Mouse (Mus musculus) liver, embryonic 16.5 days (tissue): ENCODE data around the gene Car11. TPM values are rescaled to one million over a fixed set of nuclear protein-coding genes. Genes with fewer than 3 reads are reported as not detected.

Source experiments
- ATAC-seq: fragments of 200-750 bp; cut with Nextera tagmentation; 2 replicates; pipeline ENCODE4 v1.8.0; 2017; ENCODE audit warnings: low read depth, mild to moderate bottlenecking, moderate number of reproducible peaks, moderate library complexity
- H3K27ac ChIP-seq: fragments of 300-500 bp; sonication (generic); 2 replicates; pipeline ENCODE4 v1.5.1; 2014; ENCODE audit warnings: mild to moderate bottlenecking, low read length
- H3K27me3 ChIP-seq: fragments of 300-500 bp; sonication (generic); 2 replicates; pipeline ENCODE4 v1.6.1; 2014; ENCODE audit warnings: low read depth, low read length, mixed read lengths; ENCODE audit not compliant: control insufficient read depth, insufficient read depth
- H3K36me3 ChIP-seq: fragments of 300-500 bp; sonication (generic); 2 replicates; pipeline ENCODE4 v1.6.1; 2014; ENCODE audit warnings: mild to moderate bottlenecking; ENCODE audit not compliant: control insufficient read depth, insufficient read depth
- H3K4me1 ChIP-seq: fragments of 300-500 bp; sonication (generic); 2 replicates; pipeline ENCODE4 v1.6.1; 2014; ENCODE audit warnings: low read depth, low read length, mixed read lengths; ENCODE audit not compliant: control insufficient read depth
- H3K4me2 ChIP-seq: fragments of 300-500 bp; sonication (generic); 2 replicates; pipeline ENCODE4 v1.6.1; 2014; ENCODE audit warnings: low read depth, low read length, mixed read lengths
- H3K4me3 ChIP-seq: fragments of 300-500 bp; sonication (generic); 2 replicates; pipeline ENCODE4 v1.5.1; 2014; ENCODE audit warnings: low read depth, mild to moderate bottlenecking, low read length
- H3K9ac ChIP-seq: fragments of 300-500 bp; sonication (generic); 2 replicates; pipeline ENCODE4 v1.6.1; 2014; ENCODE audit warnings: low read depth, low read length
- H3K9me3 ChIP-seq: fragments of 300-500 bp; sonication (generic); replicated peaks from 2 replicates; pipeline ENCODE4 v1.6.1; 2016; ENCODE audit warnings: low read length; ENCODE audit not compliant: control insufficient read depth
- whole genome bisulfite sequencing: fragments of 180-500 bp; shearing (Covaris S2); extraction: QIAGEN DNeasy Blood & Tissue Kit; methylation state at CpG from one replicate; pipeline ENCODE4 v1.1.7; 2014; ENCODE audit not compliant: insufficient replicate concordance; 5-methylcytosine and 5-hydroxymethylcytosine counted together
- polyA plus RNA-seq: library from polyadenylated mRNA; unstranded; fragments of >200 nt; fragmentation: Nextera tagmentation; extraction: Ambion mirVana; gene quantifications from 2 replicates; pipeline ENCODE4 v1.2.1, GENCODE M21; 2015

The Car11 gene
- polyA plus RNA-seq, 1 experiment from 2014 or later = 0.37 TPM

- 85% methylated on average over 16 of the region's 16 CpGs for WGBS
- Histone ChIP-seq H3K4me3 (no peak overlapping the region), H3K36me3 (peaks cover 19% of the 10 kb centered on the region), H3K9ac (no peak overlapping the region), H3K27ac (peak overlapping the region; percentile 70), H3K27me3 (no peaks in the 10 kb centered on the region), H3K4me1 (peaks cover 48% of the 10 kb centered on the region), H3K4me2 (no peak overlapping the region), H3K9me3 (no peaks in the 10 kb centered on the region)
- no peak for ATAC-seq
These were observed 13.8 kb downstream of the Car11 start for GRCm38 (mm10) chr7:45713396-45713795.

- Histone ChIP-seq H3K27ac (peak overlapping the region; percentile 70), H3K4me1 (peaks cover 47% of the 10 kb centered on the region), H3K9ac (peak overlapping the region; percentile 74), H3K27me3 (no peaks in the 10 kb centered on the region), H3K4me2 (peak overlapping the region; percentile 96), H3K4me3 (peak overlapping the region; percentile 87), H3K36me3 (peaks cover 19% of the 10 kb centered on the region), H3K9me3 (no peaks in the 10 kb centered on the region)
- ATAC-seq = no peak
- 73% methylated on average over 6 of the region's 6 CpGs for WGBS
These were observed 14.4 kb downstream of the Car11 start for GRCm38 (mm10) chr7:45713881-45714520.

GRCm38 (mm10) chr7:45714630-45715089 lies 15.0 kb downstream of the Car11 start:
- peak; percentile 33 for ATAC-seq
- Histone ChIP-seq H3K27ac (peak overlapping the region; percentile 70), H3K27me3 (no peaks in the 10 kb centered on the region), H3K9ac (peak overlapping the region; percentile 74), H3K36me3 (peaks cover 24% of the 10 kb centered on the region), H3K4me2 (peak overlapping the region; percentile 96), H3K4me1 (peaks cover 54% of the 10 kb centered on the region), H3K4me3 (peak overlapping the region; percentile 87), H3K9me3 (no peaks in the 10 kb centered on the region)
- 8% methylated on average over 14 of the region's 14 CpGs for WGBS

- Histone ChIP-seq H3K9ac (peak within 1 kb of the TSS; percentile 83), H3K36me3 (peaks cover 28% of the 10 kb centered on the region), H3K4me3 (peak within 1 kb of the TSS; percentile 87), H3K4me2 (peak within 1 kb of the TSS; percentile 96), H3K9me3 (no peaks in the 10 kb centered on the region), H3K27me3 (no peaks in the 10 kb centered on the region), H3K27ac (peak within 1 kb of the TSS; percentile 72), H3K4me1 (peaks cover 58% of the 10 kb centered on the region)
- peak; percentile 89 for ATAC-seq
- WGBS = 6% methylated on average over 32 of the region's 34 CpGs
These were observed 15.6 kb downstream of the Car11 start, which contains the start of gene Rpl18 for GRCm38 (mm10) chr7:45715090-45715708. Rpl18 (plus strand) TSS chr7:45715457.

- H3K9me3 ChIP-seq = no peaks in the 10 kb centered on the region
- peaks cover 60% of the 10 kb centered on the region for H3K4me1 ChIP-seq
- H3K27ac ChIP-seq = peak overlapping the region; percentile 72
- WGBS = 45% methylated on average over 19 of the region's 19 CpGs
- peak overlapping the region; percentile 87 for H3K4me3 ChIP-seq
- no peaks in the 10 kb centered on the region for H3K27me3 ChIP-seq
- no peak for ATAC-seq
- peak overlapping the region; percentile 96 for H3K4me2 ChIP-seq
- peak overlapping the region; percentile 83 for H3K9ac ChIP-seq
- H3K36me3 ChIP-seq = peaks cover 35% of the 10 kb centered on the region
These were observed 16.3 kb downstream of the Car11 start for GRCm38 (mm10) chr7:45715741-45716459.

GRCm38 (mm10) chr7:45716460-45716857 lies 16.8 kb downstream of the Car11 start:
- H3K4me2 ChIP-seq = peak overlapping the region; percentile 96
- H3K4me3 ChIP-seq = peak overlapping the region; percentile 87
- H3K9me3 ChIP-seq = no peaks in the 10 kb centered on the region
- no peaks in the 10 kb centered on the region for H3K27me3 ChIP-seq
- WGBS = 67% methylated on average over 3 of the region's 3 CpGs
- ATAC-seq = no peak
- peaks cover 34% of the 10 kb centered on the region for H3K36me3 ChIP-seq
- peak overlapping the region; percentile 72 for H3K27ac ChIP-seq
- H3K9ac ChIP-seq = peak overlapping the region; percentile 83
- peaks cover 60% of the 10 kb centered on the region for H3K4me1 ChIP-seq

GRCm38 (mm10) chr7:45716952-45717917 lies 17.6 kb downstream of the Car11 start:
- WGBS = 6% methylated on average over 31 of the region's 31 CpGs
- Histone ChIP-seq H3K36me3 (peaks cover 29% of the 10 kb centered on the region), H3K27ac (peak overlapping the region; percentile 83), H3K4me1 (peaks cover 60% of the 10 kb centered on the region), H3K4me3 (peak overlapping the region; percentile 87), H3K27me3 (no peaks in the 10 kb centered on the region), H3K4me2 (peak overlapping the region; percentile 96), H3K9me3 (no peaks in the 10 kb centered on the region), H3K9ac (peak overlapping the region; percentile 83)
- ATAC-seq = peak; percentile 25

DNA sequence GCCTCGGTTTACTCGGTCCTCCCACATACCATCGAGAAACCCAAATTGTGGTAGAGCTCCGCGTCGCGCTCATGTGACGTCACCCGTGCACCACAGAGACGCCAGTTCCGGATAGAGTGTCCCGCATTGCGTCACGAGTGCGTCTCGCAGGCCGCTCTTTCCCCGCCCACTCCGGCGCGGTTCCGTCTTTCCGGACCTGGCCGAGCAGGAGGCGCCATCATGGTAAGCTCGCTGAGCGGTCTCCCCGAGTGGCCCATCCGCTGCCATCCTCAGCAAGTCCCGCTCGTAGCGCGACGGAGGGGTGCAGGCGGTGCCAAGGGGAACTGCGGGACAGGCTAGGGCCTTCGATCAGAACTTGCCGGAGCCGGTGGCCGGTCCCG lies 18.3 kb downstream of the Car11 start, which contains the start of gene Sphk2:
Gene Sphk2 (minus strand): TSS at position 85 of the 380 bp plus-strand sequence.
- peaks cover 26% of the 10 kb centered on the region for H3K36me3 ChIP-seq
- H3K27ac ChIP-seq = peak within 1 kb of the TSS; percentile 83
- peak within 1 kb of the TSS; percentile 85 for H3K9ac ChIP-seq
- H3K9me3 ChIP-seq = no peaks in the 10 kb centered on the region
- WGBS = under 1% methylated on average over 41 of the region's 41 CpGs
- peaks cover 54% of the 10 kb centered on the region for H3K4me1 ChIP-seq
- peak; percentile 72 for ATAC-seq
- H3K4me2 ChIP-seq = peak within 1 kb of the TSS; percentile 96
- H3K27me3 ChIP-seq = no peaks in the 10 kb centered on the region
- H3K4me3 ChIP-seq = peak within 1 kb of the TSS; percentile 87
